Comparison of ENCODE assay signal across 12 mouse cellular contexts in genomic region chr8:92064175-92064821, GRCm38 (mm10).
A peak's percentile ranks its signal among the peaks of the same experiment; 100 is the strongest.
DNase-seq lines count a peak whose midpoint lies in the region; ATAC-seq and TF ChIP-seq lines count a peak whose summit lies in the region.
"Had no signal": no experiment of that assay in that cellular context is flagged by ENCODE, and none has a peak within 500 bp of the region (broad histone marks: within the 10 kb centered on the region; RNA-seq: fewer than 3 reads in every experiment).

No protein-coding gene starts in this region.

- H3K27me3 ChIP-seq in kidney, embryonic 16.5 days (ENCODE audit: insufficient read depth, low read length): peaks cover 25% of the 10 kb centered on the region
- H3K27me3 ChIP-seq in forebrain, embryonic 14.5 days (replicated peaks; ENCODE audit: control insufficient read depth, insufficient read depth, low read length): peaks cover 79% of the 10 kb centered on the region
- no peaks in the 10 kb centered on the region for H3K27me3 ChIP-seq in midbrain, postnatal 0 days (ENCODE audit: insufficient read depth, low read length)
- peaks cover 25% of the 10 kb centered on the region for H3K27me3 ChIP-seq in heart, embryonic 11.5 days (ENCODE audit: control insufficient read depth, insufficient read depth, low read length)

- TF ChIP-seq CTCF in midbrain, postnatal 0 days (IDR thresholded peaks at IDR 0.05): no peak

- 8% methylated on average over 9 of the region's 9 CpGs for WGBS in kidney, embryonic 16.5 days
- 2% methylated on average over 9 of the region's 9 CpGs for WGBS in forebrain, embryonic 14.5 days
- 16% methylated on average over 9 of the region's 9 CpGs for WGBS in midbrain, postnatal 0 days
- 19% methylated on average over 9 of the region's 9 CpGs for WGBS in heart, embryonic 11.5 days (ENCODE audit: insufficient replicate concordance)

- H3K4me2 ChIP-seq in kidney, embryonic 16.5 days (replicated peaks; ENCODE audit: low read depth, low read length): no peak overlapping the region
- H3K4me2 ChIP-seq in forebrain, embryonic 14.5 days (ENCODE audit: low read length): no peak overlapping the region
- no peak overlapping the region for H3K4me2 ChIP-seq in midbrain, postnatal 0 days (ENCODE audit: low read depth, low read length, poor library complexity, severe bottlenecking)
- H3K4me2 ChIP-seq in heart, embryonic 11.5 days: no peak overlapping the region

- peaks cover 20% of the 10 kb centered on the region for H3K4me1 ChIP-seq in kidney, embryonic 16.5 days (ENCODE audit: insufficient read depth, low read length)
- H3K4me1 ChIP-seq in forebrain, embryonic 14.5 days (ENCODE audit: control insufficient read depth, insufficient read depth, low read length): no peaks in the 10 kb centered on the region
- no peaks in the 10 kb centered on the region for H3K4me1 ChIP-seq in midbrain, postnatal 0 days (ENCODE audit: insufficient read depth, low read length)
- H3K4me1 ChIP-seq in heart, embryonic 11.5 days (ENCODE audit: control insufficient read depth, insufficient read depth, low read length): peaks cover 3% of the 10 kb centered on the region; the same call in 1 of the 2 replicates

- H3K27ac ChIP-seq in kidney, embryonic 16.5 days (ENCODE audit: low read length): no peak overlapping the region
- H3K27ac ChIP-seq in forebrain, embryonic 14.5 days (ENCODE audit: low read depth, low read length): no peak overlapping the region
- no peak overlapping the region for H3K27ac ChIP-seq in midbrain, postnatal 0 days (ENCODE audit: low read depth, low read length)
- H3K27ac ChIP-seq in heart, embryonic 11.5 days (ENCODE audit: low read depth, low read length): no peak overlapping the region
- H3K27ac ChIP-seq: heart, embryonic 10.5 days; liver, embryonic 14.5 days had no signal

- no peak overlapping the region for H3K9ac ChIP-seq in kidney, embryonic 16.5 days (replicated peaks; ENCODE audit: low read length)
- no peak overlapping the region for H3K9ac ChIP-seq in forebrain, embryonic 14.5 days (ENCODE audit: low read length)
- H3K9ac ChIP-seq in midbrain, postnatal 0 days (replicated peaks; ENCODE audit: low read length, poor library complexity, severe bottlenecking): no peak overlapping the region
- no peak overlapping the region for H3K9ac ChIP-seq in heart, embryonic 11.5 days (ENCODE audit: low read depth, low read length)
- H3K9ac ChIP-seq: liver, embryonic 14.5 days had no signal

- H3K4me3 ChIP-seq in kidney, embryonic 16.5 days (ENCODE audit: low read length): no peak overlapping the region
- H3K4me3 ChIP-seq in forebrain, embryonic 14.5 days (ENCODE audit: low read depth, low read length): no peak overlapping the region
- H3K4me3 ChIP-seq in midbrain, postnatal 0 days (ENCODE audit: low read depth, low read length): no peak overlapping the region
- no peak overlapping the region for H3K4me3 ChIP-seq in heart, embryonic 11.5 days (ENCODE audit: low read depth, low read length)
- H3K4me3 ChIP-seq: heart, embryonic 10.5 days had no signal

- no peaks in the 10 kb centered on the region for H3K36me3 ChIP-seq in kidney, embryonic 16.5 days (ENCODE audit: insufficient read depth, low read length)
- H3K36me3 ChIP-seq in forebrain, embryonic 14.5 days (ENCODE audit: control insufficient read depth, insufficient read depth, low read length): no peaks in the 10 kb centered on the region
- no peaks in the 10 kb centered on the region for H3K36me3 ChIP-seq in midbrain, postnatal 0 days (ENCODE audit: insufficient read depth, low read length)
- H3K36me3 ChIP-seq in heart, embryonic 11.5 days (ENCODE audit: control insufficient read depth, insufficient read depth, low read length): no peaks in the 10 kb centered on the region
- H3K36me3 ChIP-seq: heart, embryonic 10.5 days had no signal

- DNase-seq in kidney, postnatal 4 days: no peak
- peak; percentile 57 for DNase-seq in embryo, embryonic 9.5 days (ENCODE audit: extremely low spot score)
- peak; percentile 48 for DNase-seq in forebrain, embryonic 14.5 days (ENCODE audit: low spot score)
- DNase-seq in midbrain, postnatal 0 days (ENCODE audit: low spot score): peak; percentile 63
- DNase-seq in lung, postnatal 36 days: no peak
- DNase-seq in liver: no peak
- DNase-seq: cerebellum, postnatal 25 days; right cerebral cortex, adult 18-20 months had no signal

- H3K9me3 ChIP-seq in kidney, embryonic 16.5 days (ENCODE audit: low read length): no peaks in the 10 kb centered on the region
- H3K9me3 ChIP-seq in forebrain, embryonic 14.5 days (replicated peaks; ENCODE audit: control insufficient read depth, low read length): no peaks in the 10 kb centered on the region
- no peaks in the 10 kb centered on the region for H3K9me3 ChIP-seq in midbrain, postnatal 0 days (ENCODE audit: low read length)
- no peaks in the 10 kb centered on the region for H3K9me3 ChIP-seq in heart, embryonic 11.5 days (replicated peaks; ENCODE audit: control insufficient read depth, low read length)
- H3K9me3 ChIP-seq: heart, embryonic 10.5 days had no signal

- ATAC-seq in kidney, embryonic 16.5 days (ENCODE audit: low FRiP score, low TSS enrichment): peak; percentile 36; the same call in 1 of the 2 replicates
- peak; percentile 60; the same call in 1 of the 2 replicates for ATAC-seq in forebrain, embryonic 14.5 days
- ATAC-seq in midbrain, postnatal 0 days (ENCODE audit: low FRiP score): no peak
- no peak for ATAC-seq in heart, embryonic 11.5 days (replicated peaks; ENCODE audit: insufficient number of reproducible peaks, low FRiP score, low TSS enrichment)

Comparison
In these comparisons a context has a peak if more than half of its experiments do, and no peak if none do; other contexts are left out.
1. ATAC-seq: peak in kidney, embryonic 16.5 days (single experiment) and forebrain, embryonic 14.5 days (single experiment); none in midbrain, postnatal 0 days (single experiment) and heart, embryonic 11.5 days (single experiment).
2. DNase-seq: peak in embryo, embryonic 9.5 days (single experiment), forebrain, embryonic 14.5 days (single experiment) and midbrain, postnatal 0 days (single experiment); none in kidney, postnatal 4 days (0 of 2), lung, postnatal 36 days (single experiment) and liver (single experiment).